Mouse (Mus musculus): Measurements from ENCODE around the gene Olfr1033. TPM values are rescaled to one million over a fixed set of nuclear protein-coding genes. Genes with fewer than 3 reads are reported as not detected.

The Olfr1033 gene
- polyA plus RNA-seq (2017; shearing (Covaris generic)) = not detected

DNA sequence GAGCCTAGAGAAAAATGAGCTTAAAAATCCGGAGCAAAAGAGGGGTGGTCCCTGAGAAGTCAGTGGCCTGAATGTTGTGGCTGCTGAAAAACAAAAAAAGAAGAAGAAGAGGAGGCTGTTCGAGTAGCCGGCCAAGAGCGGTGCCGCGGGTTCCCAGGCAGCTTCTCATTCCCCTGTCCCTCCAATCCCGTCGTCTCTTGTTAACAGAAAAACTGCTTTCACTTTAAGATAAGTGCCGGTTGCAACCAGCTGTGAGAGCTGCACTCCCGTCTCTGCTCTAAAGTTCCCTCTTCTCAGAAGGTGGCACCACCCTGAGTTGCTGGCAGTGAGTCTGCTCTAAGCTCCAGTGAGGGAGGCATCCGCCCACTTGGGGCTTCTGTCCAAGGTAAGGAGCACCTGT is at the start of gene Olfr1033:
Olfr1033 (plus strand) TSS at position 228 of the 400 bp plus-strand sequence.

DNA sequence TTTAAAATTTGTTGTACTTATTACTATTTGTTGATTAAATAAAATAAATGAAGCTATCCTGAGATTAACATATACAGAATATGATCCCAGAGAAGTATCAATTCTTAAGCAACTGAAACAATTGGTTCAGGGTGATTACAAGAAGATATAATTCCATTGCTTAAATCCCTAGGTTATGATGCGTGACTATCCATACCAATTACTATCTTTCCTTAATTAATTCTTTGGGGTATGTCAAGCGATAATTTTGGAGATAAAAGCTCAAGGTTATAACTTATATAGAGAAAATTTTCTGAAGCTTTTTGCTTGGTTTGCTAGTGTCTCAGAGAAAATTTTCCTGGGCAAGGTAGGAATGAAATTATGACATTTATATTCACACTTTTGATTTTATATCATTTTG is 46.8 kb upstream of the Olfr1033 start, which contains the start of gene Olfr1029:
Olfr1029 (plus strand) TSS at position 301 of the 400 bp plus-strand sequence.

DNA sequence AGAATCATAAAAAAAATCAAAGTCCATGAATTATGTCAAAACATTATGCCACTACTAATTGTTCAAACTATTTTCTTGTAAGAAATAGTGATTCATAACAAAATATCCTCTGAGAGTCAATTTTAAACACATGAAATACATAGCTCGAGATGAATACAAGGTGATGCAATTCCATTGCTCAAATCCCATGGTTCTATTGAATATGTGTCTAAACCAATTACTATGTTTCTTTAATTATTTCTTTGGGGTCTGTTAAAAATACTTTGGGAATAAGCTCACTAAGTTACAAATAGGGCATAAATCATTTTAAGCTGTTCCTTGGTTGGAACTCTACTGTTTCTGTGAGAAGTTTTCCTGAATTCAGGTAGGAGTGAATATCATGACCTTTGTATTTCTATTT is 41.5 kb upstream of the Olfr1033 start, which contains the start of gene Olfr1030:
Olfr1030 (plus strand) TSS at position 301 of the 400 bp plus-strand sequence.

DNA sequence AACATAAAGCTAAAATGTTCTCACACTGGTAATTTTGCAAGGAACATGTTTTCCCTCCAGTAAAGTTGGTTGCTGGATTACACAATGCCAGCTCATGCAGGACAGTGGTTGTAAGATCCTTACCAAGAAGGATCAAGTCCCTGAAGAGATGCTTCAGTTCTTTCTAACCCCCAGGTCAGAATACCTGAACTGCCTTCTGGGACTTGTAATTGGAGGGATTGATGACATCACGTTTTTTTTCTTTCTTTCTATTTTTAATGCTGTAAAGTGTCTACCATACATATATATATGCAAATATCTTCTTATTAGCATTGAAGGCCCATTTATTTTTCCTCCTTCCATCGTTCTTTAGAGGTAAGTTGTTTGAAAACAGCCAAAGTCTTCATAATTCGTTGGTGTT is 30.4 kb upstream of the Olfr1033 start, which contains the start of gene Olfr1031:
Olfr1031 (plus strand) TSS at position 301 of the 400 bp plus-strand sequence.

DNA sequence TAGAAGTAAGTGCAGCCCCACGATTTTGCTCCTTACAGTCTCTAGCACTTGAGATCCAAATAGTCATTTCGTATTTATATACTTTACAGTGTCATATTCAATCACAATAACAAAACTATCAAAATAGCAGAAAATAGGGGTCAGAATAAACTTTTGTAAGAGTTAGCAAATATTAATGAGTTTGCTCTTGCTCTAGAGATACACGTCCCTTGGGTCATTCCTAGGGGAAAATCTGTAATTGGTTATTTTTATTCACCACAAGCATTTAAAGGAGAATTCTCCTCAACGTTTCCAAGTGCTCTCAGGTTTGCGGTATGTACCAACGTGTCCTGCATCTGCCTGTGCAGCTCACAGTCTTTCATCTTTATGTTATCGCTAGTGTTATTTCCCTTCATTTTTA is 15.2 kb upstream of the Olfr1033 start, which contains the start of gene Olfr1032:
Olfr1032 (plus strand) TSS at position 301 of the 400 bp plus-strand sequence.

DNA sequence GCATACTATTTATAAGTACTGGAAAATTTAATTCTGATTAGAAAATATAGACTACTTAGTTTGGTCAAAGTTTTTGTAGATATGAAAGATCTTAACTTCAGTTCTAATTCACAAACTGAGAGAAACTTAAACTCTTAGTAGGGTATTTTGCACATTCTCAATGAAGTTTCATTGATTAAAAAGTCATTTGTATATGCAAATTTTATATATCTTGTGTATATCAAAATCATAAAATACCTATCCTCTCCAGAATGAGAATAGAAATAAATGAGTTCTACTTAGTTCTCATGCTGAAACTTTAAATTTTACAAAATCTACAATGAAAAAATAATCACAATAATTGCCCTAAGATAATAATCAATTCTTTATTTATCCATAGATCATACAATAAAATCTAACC is 25.1 kb downstream of the Olfr1033 start, which contains the start of gene Olfr1034:
Olfr1034 (plus strand) TSS at position 301 of the 400 bp plus-strand sequence.

DNA sequence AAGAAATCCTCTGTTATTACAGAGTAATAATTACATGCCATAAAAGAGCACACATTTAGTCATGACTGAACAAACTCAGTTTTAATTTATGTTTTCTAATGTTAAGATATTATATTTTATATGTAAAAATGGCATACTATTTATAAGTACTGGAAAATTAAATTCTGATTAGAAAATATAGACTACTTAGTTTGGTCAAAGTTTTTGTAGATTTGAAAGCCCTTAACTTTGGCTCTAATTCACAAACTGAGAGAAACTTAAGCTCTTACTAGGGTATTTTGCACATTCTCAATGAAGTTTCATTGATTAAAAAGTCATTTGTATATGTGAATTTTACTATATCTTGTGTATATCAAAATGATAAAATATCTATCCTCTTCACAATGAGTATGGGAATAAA is 53.3 kb downstream of the Olfr1033 start, which contains the start of gene Olfr1036:
Olfr1036 (plus strand) TSS at position 301 of the 400 bp plus-strand sequence.

DNA sequence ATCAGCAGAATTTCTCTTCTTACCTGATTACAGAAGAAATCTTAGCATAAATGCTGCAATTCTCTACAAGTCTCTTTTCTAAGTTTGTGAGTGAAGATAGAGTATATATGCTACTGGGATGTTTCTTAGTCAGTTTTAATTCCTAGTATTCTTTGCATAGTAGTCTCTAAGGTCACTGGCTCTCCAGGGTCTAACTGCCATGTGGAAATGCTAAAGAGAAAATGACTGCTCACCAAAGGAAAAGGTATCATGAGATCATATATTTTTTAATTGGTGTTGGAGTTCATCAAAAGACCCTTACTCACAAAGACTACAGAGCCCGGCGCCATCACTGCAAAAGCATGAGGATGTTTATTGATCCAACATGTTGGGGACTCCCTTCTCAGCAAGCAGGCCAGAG is 66.9 kb downstream of the Olfr1033 start, which contains the start of gene Olfr1037:
Olfr1037 (minus strand) TSS at position 101 of the 400 bp plus-strand sequence.

Other genes starting within 250 kb of the Olfr1033 start
- gene Olfr1014, start 247.9 kb upstream of the Olfr1033 start, polyA plus RNA-seq (2017; shearing (Covaris generic)) = not detected
- gene Olfr1015, start 238.6 kb upstream of the Olfr1033 start, polyA plus RNA-seq (2017; shearing (Covaris generic)) = not detected
- not detected for gene Olfr1016, start 218.1 kb upstream of the Olfr1033 start, polyA plus RNA-seq (2017; shearing (Covaris generic))
- gene Olfr1018, start 202.2 kb upstream of the Olfr1033 start, polyA plus RNA-seq (2017; shearing (Covaris generic)) = not detected
- gene Olfr1019, start 175.2 kb upstream of the Olfr1033 start, polyA plus RNA-seq (2017; shearing (Covaris generic)) = not detected
- gene Olfr1020, start 173.6 kb upstream of the Olfr1033 start, polyA plus RNA-seq (2017; shearing (Covaris generic)) = not detected
- gene Olfr1022, start 152.0 kb upstream of the Olfr1033 start, polyA plus RNA-seq (2017; shearing (Covaris generic)) = not detected
- gene Olfr1023, start 135.0 kb upstream of the Olfr1033 start, polyA plus RNA-seq (2017; shearing (Covaris generic)) = not detected
- gene Olfr1024, start 115.6 kb upstream of the Olfr1033 start, polyA plus RNA-seq (2017; shearing (Covaris generic)) = not detected
- gene Olfr1025-ps1, start 105.4 kb upstream of the Olfr1033 start, polyA plus RNA-seq (2017; shearing (Covaris generic)) = not detected
- not detected for gene Olfr1026, start 99.1 kb upstream of the Olfr1033 start, polyA plus RNA-seq (2017; shearing (Covaris generic))
- not detected for gene Olfr1028, start 70.2 kb upstream of the Olfr1033 start, polyA plus RNA-seq (2017; shearing (Covaris generic))
- gene Olfr1029, start 46.7 kb upstream of the Olfr1033 start, polyA plus RNA-seq (2017; shearing (Covaris generic)) = not detected
- gene Olfr1030, start 41.4 kb upstream of the Olfr1033 start, polyA plus RNA-seq (2017; shearing (Covaris generic)) = not detected
- not detected for gene Olfr1031, start 30.3 kb upstream of the Olfr1033 start, polyA plus RNA-seq (2017; shearing (Covaris generic))
- not detected for gene Olfr1032, start 15.1 kb upstream of the Olfr1033 start, polyA plus RNA-seq (2017; shearing (Covaris generic))
- gene Olfr1034, start 25.2 kb downstream of the Olfr1033 start, polyA plus RNA-seq (2017; shearing (Covaris generic)) = not detected
- gene Olfr1036, start 53.4 kb downstream of the Olfr1033 start, polyA plus RNA-seq (2017; shearing (Covaris generic)) = not detected
- gene Olfr1037, start 66.8 kb downstream of the Olfr1033 start, polyA plus RNA-seq (2017; shearing (Covaris generic)) = not detected
- not detected for gene Olfr1039, start 115.3 kb downstream of the Olfr1033 start, polyA plus RNA-seq (2017; shearing (Covaris generic))
- not detected for gene Olfr1040, start 126.1 kb downstream of the Olfr1033 start, polyA plus RNA-seq (2017; shearing (Covaris generic))
- not detected for gene Olfr1042, start 141.2 kb downstream of the Olfr1033 start, polyA plus RNA-seq (2017; shearing (Covaris generic))
- gene Olfr1043, start 146.9 kb downstream of the Olfr1033 start, polyA plus RNA-seq (2017; shearing (Covaris generic)) = not detected
- gene Olfr1044, start 157.2 kb downstream of the Olfr1033 start, polyA plus RNA-seq (2017; shearing (Covaris generic)) = not detected
- gene Olfr52, start 165.1 kb downstream of the Olfr1033 start, polyA plus RNA-seq (2017; shearing (Covaris generic)) = not detected
- not detected for gene Olfr1045, start 182.4 kb downstream of the Olfr1033 start, polyA plus RNA-seq (2017; shearing (Covaris generic))
- gene Olfr1046, start 198.7 kb downstream of the Olfr1033 start, polyA plus RNA-seq (2017; shearing (Covaris generic)) = not detected
- not detected for gene Olfr1047, start 210.8 kb downstream of the Olfr1033 start, polyA plus RNA-seq (2017; shearing (Covaris generic))
- gene Olfr1048, start 219.7 kb downstream of the Olfr1033 start, polyA plus RNA-seq (2017; shearing (Covaris generic)) = not detected
- gene Olfr1049, start 237.7 kb downstream of the Olfr1033 start, polyA plus RNA-seq (2017; shearing (Covaris generic)) = not detected